Mouse (Mus musculus): ENCODE results near the gene Ccnjl. TPM values are rescaled to one million over a fixed set of nuclear protein-coding genes. Genes with fewer than 3 reads are reported as not detected.

Ccnjl gene
- polyA plus RNA-seq (2017; shearing (Covaris generic)): 0.32 TPM

DNA sequence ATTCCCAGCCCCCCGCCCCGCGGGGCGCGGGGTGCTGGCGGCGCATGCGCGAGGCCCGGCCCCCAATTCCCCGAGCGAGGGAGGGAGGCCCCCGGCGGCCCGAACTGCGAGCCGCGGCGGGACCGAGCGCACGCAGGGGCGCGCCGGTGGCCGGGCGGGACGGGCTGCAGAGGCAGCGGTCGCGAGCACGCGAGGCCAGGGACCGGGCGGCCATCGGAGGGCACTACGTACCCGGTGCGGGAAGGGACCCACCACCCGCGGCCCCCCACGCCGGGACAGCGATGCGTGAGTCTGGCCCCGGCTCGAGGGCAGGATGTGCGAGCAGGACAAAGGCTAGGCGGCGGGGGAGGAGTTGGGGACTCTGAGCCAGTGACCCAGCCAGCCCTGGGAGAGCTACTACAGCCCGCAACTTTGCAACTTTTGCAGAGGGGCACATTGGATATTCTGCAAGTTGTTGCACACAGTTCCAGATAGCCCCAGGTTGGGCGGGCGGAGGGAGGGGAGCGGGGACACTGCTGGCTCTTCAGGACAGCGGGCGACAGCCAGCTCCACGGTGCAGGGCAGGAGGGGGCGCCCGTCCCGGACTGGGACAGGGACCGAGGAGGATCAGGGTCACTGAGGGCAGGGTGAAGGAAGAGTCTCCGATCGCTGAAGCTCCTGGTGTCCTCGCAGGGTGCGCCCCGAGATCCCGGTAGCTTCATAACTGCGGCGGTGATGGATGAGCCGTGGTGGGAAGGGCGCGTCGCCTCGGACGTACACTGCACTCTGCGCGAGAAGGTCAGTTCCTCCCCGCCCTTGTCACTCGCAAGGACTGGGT lies at the start of gene Ccnjl:
TSS of gene Ccnjl (plus strand) at position 102 of the 817 bp plus-strand sequence.

GRCm38 (mm10) chr11:43586324-43587090 lies 57.9 kb downstream of the Ccnjl start, which contains the start of gene 4933415A04Rik:
TSS of gene 4933415A04Rik (plus strand) at chr11:43587040.

GRCm38 (mm10) chr11:43601440-43601839 lies 72.9 kb downstream of the Ccnjl start, which contains the start of gene Fabp6:
TSS of gene Fabp6 (minus strand) at chr11:43601540.

Other genes starting within 250 kb of the Ccnjl start
- gene Pttg1, start 102.5 kb upstream of the Ccnjl start, polyA plus RNA-seq (2017; shearing (Covaris generic)): 176 TPM
- gene Slu7, start 95.0 kb upstream of the Ccnjl start, polyA plus RNA-seq (2017; shearing (Covaris generic)): 106 TPM
- gene C1qtnf2, start 54.5 kb upstream of the Ccnjl start, polyA plus RNA-seq (2017; shearing (Covaris generic)): not detected
- gene 4933415A04Rik, start 58.3 kb downstream of the Ccnjl start, polyA plus RNA-seq (2017; shearing (Covaris generic)): not detected
- gene Fabp6, start 72.8 kb downstream of the Ccnjl start, polyA plus RNA-seq (2017; shearing (Covaris generic)): not detected
- 13.3 TPM for gene Pwwp2a, start 153.2 kb downstream of the Ccnjl start, polyA plus RNA-seq (2017; shearing (Covaris generic))
- gene Ttc1, start 219.2 kb downstream of the Ccnjl start, polyA plus RNA-seq (2017; shearing (Covaris generic)): 81.3 TPM